In genomic region chr13:63941170-63941569, GRCm38 (mm10) we compare ENCODE assay signal across 17 mouse cellular contexts.
"Had no signal": no experiment of that assay in that cellular context is flagged by ENCODE, and none has a peak within 500 bp of the region (broad histone marks: within the 10 kb centered on the region; RNA-seq: fewer than 3 reads in every experiment).

No protein-coding gene starts in this region.

- H3K4me2 ChIP-seq: kidney, embryonic 15.5 days; liver, embryonic 11.5 days; liver, embryonic 15.5 days; midbrain, embryonic 12.5 days; neural tube, embryonic 13.5 days had no signal

- H3K4me3 ChIP-seq: kidney, embryonic 15.5 days; left cerebral cortex, adult 2 months; limb, embryonic 10.5 days; liver, embryonic 15.5 days; midbrain, embryonic 12.5 days; neural tube, embryonic 13.5 days had no signal

- H3K9me3 ChIP-seq: kidney, embryonic 15.5 days; limb, embryonic 10.5 days; liver, embryonic 15.5 days; midbrain, embryonic 12.5 days; neural tube, embryonic 13.5 days had no signal

- H3K27ac ChIP-seq: left cerebral cortex, adult 2 months; limb, embryonic 10.5 days; liver, embryonic 15.5 days; midbrain, embryonic 12.5 days; neural tube, embryonic 13.5 days had no signal

- H3K27me3 ChIP-seq: kidney, embryonic 15.5 days; liver, embryonic 15.5 days had no signal

- H3K9ac ChIP-seq: kidney, embryonic 15.5 days; liver, embryonic 15.5 days; midbrain, embryonic 12.5 days; neural tube, embryonic 13.5 days had no signal

- DNase-seq: kidney, postnatal 14 days; lung, adult 2 months; lung, postnatal 36 days; retina, postnatal 1 day; right cerebral cortex, postnatal 4 days; spleen, adult 18-20 months; thymus, adult 18-20 months; thymus, postnatal 14 days had no signal

- H3K36me3 ChIP-seq: kidney, embryonic 15.5 days; limb, embryonic 10.5 days; liver, embryonic 15.5 days; midbrain, embryonic 12.5 days; neural tube, embryonic 13.5 days had no signal

- ATAC-seq: lung, postnatal 0 days; midbrain, embryonic 16.5 days had no signal
